Mouse (Mus musculus) regulatory T cell (primary cell): ENCODE data around the gene Oaz2.

Experiments used
- in situ Hi-C: fragments of 300-600 bp; cut with MboI, MseI; formaldehyde crosslinking; loops from one replicate; pipeline ENCODE4 v1.15.1; 2025; ENCODE audit warnings: high pct_unique_total_duplicates

The Oaz2 gene

GRCm38 (mm10) chr9:65667701-65668100 is at the start of gene Oaz2:
Gene Oaz2 (plus strand): TSS chr9:65668001.
- in situ Hi-C loops: no loop called here

- in situ Hi-C loops: no loop called here
Measured at GRCm38 (mm10) chr9:65619311-65619710, 48.5 kb upstream of the Oaz2 start.

GRCm38 (mm10) chr9:65621196-65621595 is 46.6 kb upstream of the Oaz2 start:
- in situ Hi-C loops: no loop called here

- in situ Hi-C loops: no loop called here
Measured at GRCm38 (mm10) chr9:65621666-65622065, 46.1 kb upstream of the Oaz2 start.

- in situ Hi-C loops: no loop called here
Measured at GRCm38 (mm10) chr9:65622826-65623225, 45.0 kb upstream of the Oaz2 start.

GRCm38 (mm10) chr9:65624266-65624665 is 43.5 kb upstream of the Oaz2 start:
- in situ Hi-C loops: no loop called here

GRCm38 (mm10) chr9:65629025-65629766 is 38.6 kb upstream of the Oaz2 start, which contains the start of gene Rbpms2:
Gene Rbpms2 (plus strand): TSS chr9:65629648.
- in situ Hi-C loops: no loop called here

- in situ Hi-C loops: no loop called here
Measured at GRCm38 (mm10) chr9:65629767-65630630, 37.8 kb upstream of the Oaz2 start.

GRCm38 (mm10) chr9:65630631-65631353 is 37.0 kb upstream of the Oaz2 start:
- in situ Hi-C loops: no loop called here

- in situ Hi-C loops: no loop called here
Measured at GRCm38 (mm10) chr9:65631354-65632021, 36.3 kb upstream of the Oaz2 start.

- in situ Hi-C loops: no loop called here
Measured at GRCm38 (mm10) chr9:65635766-65636165, 32.0 kb upstream of the Oaz2 start.

- in situ Hi-C loops: no loop called here
Measured at GRCm38 (mm10) chr9:65636926-65637325, 30.9 kb upstream of the Oaz2 start.

GRCm38 (mm10) chr9:65639065-65639464 is 28.7 kb upstream of the Oaz2 start:
- in situ Hi-C loops: no loop called here

- in situ Hi-C loops: no loop called here
Measured at GRCm38 (mm10) chr9:65640838-65641410, 26.9 kb upstream of the Oaz2 start.

GRCm38 (mm10) chr9:65641446-65642052 is 26.3 kb upstream of the Oaz2 start:
- in situ Hi-C loops: no loop called here

- in situ Hi-C loops: no loop called here
Measured at GRCm38 (mm10) chr9:65642546-65642945, 25.3 kb upstream of the Oaz2 start.

GRCm38 (mm10) chr9:65644960-65645359 is 22.8 kb upstream of the Oaz2 start:
- in situ Hi-C loops: no loop called here

- in situ Hi-C loops: no loop called here
Measured at GRCm38 (mm10) chr9:65645984-65646383, 21.8 kb upstream of the Oaz2 start.

- in situ Hi-C loops: no loop called here
Measured at GRCm38 (mm10) chr9:65646782-65647181, 21.0 kb upstream of the Oaz2 start.

GRCm38 (mm10) chr9:65648730-65649129 is 19.1 kb upstream of the Oaz2 start:
- in situ Hi-C loops: no loop called here

- in situ Hi-C loops: no loop called here
Measured at GRCm38 (mm10) chr9:65649997-65650396, 17.8 kb upstream of the Oaz2 start.
